Mouse (Mus musculus): ENCODE measurements around the gene Gpr88. TPM values are rescaled to one million over a fixed set of nuclear protein-coding genes. Genes with fewer than 3 reads are reported as not detected.

Gpr88 gene
- polyA plus RNA-seq, 1 experiment from 2014 or later = 0.21 TPM

DNA sequence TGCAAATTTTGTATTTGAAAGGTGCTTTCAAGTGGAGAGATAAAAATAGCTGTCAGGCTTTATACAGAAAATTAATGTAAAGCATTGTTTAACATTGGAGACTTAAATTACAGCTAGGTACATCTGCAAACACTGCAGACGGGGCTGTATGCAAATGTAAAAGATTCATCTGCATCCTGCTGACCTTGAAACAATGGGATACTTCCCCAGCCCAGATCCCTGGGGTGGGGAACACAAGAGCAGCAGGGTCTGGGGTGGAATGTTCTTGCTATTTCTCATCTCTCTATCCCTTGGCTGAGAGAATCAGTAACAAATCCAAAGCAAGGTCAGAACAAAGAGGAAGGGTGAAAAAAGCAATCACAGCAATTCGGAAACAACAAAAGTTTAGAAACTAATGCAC is 30.7 kb upstream of the Gpr88 start:
- DNase-seq (ENCODE audit: low spot score) = no peak
- WGBS = 32% methylated on average over 2 of the region's 2 CpGs
- Histone ChIP-seq H3K9me3 (ENCODE audit: control insufficient read depth, low read length) (no peaks in the 10 kb centered on the region), H3K4me2 (ENCODE audit: low read depth, low read length, severe bottlenecking) (no peak overlapping the region), H3K36me3 (ENCODE audit: control insufficient read depth, insufficient read depth, low read length) (peaks cover 3% of the 10 kb centered on the region), H3K4me1 (replicated peaks; ENCODE audit: control insufficient read depth, insufficient read depth, low read length) (no peaks in the 10 kb centered on the region), H3K4me3 (ENCODE audit: low read depth, low read length) (no peak overlapping the region), H3K27ac (ENCODE audit: low read depth, low read length) (no peak overlapping the region), H3K27me3 (ENCODE audit: control insufficient read depth, insufficient read depth, low read length) (no peaks in the 10 kb centered on the region), H3K9ac (ENCODE audit: low read length) (no peak overlapping the region)
- ATAC-seq (replicated peaks; ENCODE audit: low FRiP score) = no peak

DNA sequence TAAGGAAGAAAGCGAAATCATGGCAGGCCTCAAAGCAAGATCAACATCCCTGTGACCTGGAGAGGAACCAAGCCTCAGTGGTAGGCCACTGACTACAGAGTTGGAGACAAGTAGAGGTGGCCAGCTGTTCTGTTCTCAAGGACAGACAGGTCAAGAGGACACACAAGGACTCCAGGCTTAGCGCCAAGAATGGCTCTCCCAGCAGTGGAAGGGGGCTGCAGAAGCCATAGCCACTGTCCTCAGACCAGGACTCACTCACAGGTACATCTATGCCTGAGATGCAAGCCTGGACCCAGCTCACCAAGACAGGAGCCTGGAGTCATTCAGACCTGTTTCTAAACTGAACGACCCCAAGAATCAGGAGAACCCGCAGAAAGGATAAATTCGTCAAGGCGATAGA is 28.4 kb upstream of the Gpr88 start:
- Histone ChIP-seq H3K4me2 (ENCODE audit: low read depth, low read length, severe bottlenecking) (no peak overlapping the region), H3K36me3 (ENCODE audit: control insufficient read depth, insufficient read depth, low read length) (no peaks in the 10 kb centered on the region; the same call in 1 of the 2 replicates), H3K4me3 (ENCODE audit: low read depth, low read length) (no peak overlapping the region), H3K9me3 (ENCODE audit: control insufficient read depth, low read length) (no peaks in the 10 kb centered on the region), H3K27me3 (ENCODE audit: control insufficient read depth, insufficient read depth, low read length) (no peaks in the 10 kb centered on the region), H3K4me1 (replicated peaks; ENCODE audit: control insufficient read depth, insufficient read depth, low read length) (no peaks in the 10 kb centered on the region), H3K27ac (ENCODE audit: low read depth, low read length) (no peak overlapping the region), H3K9ac (ENCODE audit: low read length) (no peak overlapping the region)
- 94% methylated on average over 6 of the region's 6 CpGs for WGBS
- ATAC-seq (replicated peaks; ENCODE audit: low FRiP score) = no peak
- DNase-seq (ENCODE audit: low spot score) = no peak

DNA sequence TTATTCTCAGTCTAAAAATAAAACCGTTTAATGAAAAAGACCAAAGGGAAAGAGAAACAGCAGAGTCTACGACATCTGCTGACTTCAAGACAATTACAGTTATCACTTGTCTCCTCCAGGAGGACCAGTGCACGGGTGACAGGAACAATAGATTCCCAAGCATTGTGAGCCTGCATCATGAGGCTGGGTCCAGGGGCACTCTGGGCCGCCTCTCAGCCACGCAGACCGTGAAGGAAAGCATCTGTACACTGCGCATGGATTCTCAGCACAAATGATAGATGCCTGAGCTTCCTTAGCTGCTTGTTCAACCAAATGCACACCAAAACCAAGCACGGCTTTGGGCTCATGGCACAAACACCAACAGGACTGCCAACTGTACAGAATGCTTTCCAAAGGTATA is 23.8 kb upstream of the Gpr88 start:
- H3K4me2 ChIP-seq (ENCODE audit: low read depth, low read length, severe bottlenecking) = no peak overlapping the region
- 82% methylated on average over 8 of the region's 8 CpGs for WGBS
- H3K4me3 ChIP-seq (ENCODE audit: low read depth, low read length) = no peak overlapping the region
- H3K9ac ChIP-seq (ENCODE audit: low read length) = no peak overlapping the region
- no peaks in the 10 kb centered on the region for H3K9me3 ChIP-seq (ENCODE audit: control insufficient read depth, low read length)
- DNase-seq (ENCODE audit: low spot score) = no peak
- H3K27ac ChIP-seq (ENCODE audit: low read depth, low read length) = no peak overlapping the region
- H3K36me3 ChIP-seq (ENCODE audit: control insufficient read depth, insufficient read depth, low read length) = no peaks in the 10 kb centered on the region; the same call in 1 of the 2 replicates
- ATAC-seq (replicated peaks; ENCODE audit: low FRiP score) = no peak
- H3K27me3 ChIP-seq (ENCODE audit: control insufficient read depth, insufficient read depth, low read length) = no peaks in the 10 kb centered on the region
- H3K4me1 ChIP-seq (replicated peaks; ENCODE audit: control insufficient read depth, insufficient read depth, low read length) = no peaks in the 10 kb centered on the region

DNA sequence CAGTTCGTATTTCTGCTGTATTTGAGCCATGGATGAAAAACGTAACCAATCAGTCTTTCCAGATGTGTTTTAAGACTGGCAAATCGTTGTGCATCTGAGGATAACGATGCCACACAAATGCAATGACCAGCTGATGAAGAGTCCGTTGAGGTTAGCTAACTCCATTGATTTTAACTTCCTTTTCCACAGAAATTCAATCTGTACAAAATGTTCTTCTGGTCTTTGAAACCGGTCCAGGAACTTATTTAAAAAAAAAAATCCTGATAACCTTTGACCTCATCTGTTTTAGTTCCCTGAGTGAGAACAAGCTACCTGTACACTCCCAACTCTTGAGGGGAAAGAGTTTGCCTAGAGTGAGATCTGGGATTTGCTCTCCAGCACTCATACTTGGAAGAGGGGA is 18.4 kb upstream of the Gpr88 start:
- no peak for DNase-seq (ENCODE audit: low spot score)
- Histone ChIP-seq H3K27ac (ENCODE audit: low read depth, low read length) (no peak overlapping the region), H3K9ac (ENCODE audit: low read length) (no peak overlapping the region), H3K36me3 (ENCODE audit: control insufficient read depth, insufficient read depth, low read length) (no peaks in the 10 kb centered on the region), H3K4me1 (replicated peaks; ENCODE audit: control insufficient read depth, insufficient read depth, low read length) (no peaks in the 10 kb centered on the region), H3K4me3 (ENCODE audit: low read depth, low read length) (no peak overlapping the region), H3K4me2 (ENCODE audit: low read depth, low read length, severe bottlenecking) (no peak overlapping the region), H3K9me3 (ENCODE audit: control insufficient read depth, low read length) (no peaks in the 10 kb centered on the region), H3K27me3 (ENCODE audit: control insufficient read depth, insufficient read depth, low read length) (no peaks in the 10 kb centered on the region)
- ATAC-seq (replicated peaks; ENCODE audit: low FRiP score) = no peak
- 92% methylated on average over 6 of the region's 6 CpGs for WGBS

DNA sequence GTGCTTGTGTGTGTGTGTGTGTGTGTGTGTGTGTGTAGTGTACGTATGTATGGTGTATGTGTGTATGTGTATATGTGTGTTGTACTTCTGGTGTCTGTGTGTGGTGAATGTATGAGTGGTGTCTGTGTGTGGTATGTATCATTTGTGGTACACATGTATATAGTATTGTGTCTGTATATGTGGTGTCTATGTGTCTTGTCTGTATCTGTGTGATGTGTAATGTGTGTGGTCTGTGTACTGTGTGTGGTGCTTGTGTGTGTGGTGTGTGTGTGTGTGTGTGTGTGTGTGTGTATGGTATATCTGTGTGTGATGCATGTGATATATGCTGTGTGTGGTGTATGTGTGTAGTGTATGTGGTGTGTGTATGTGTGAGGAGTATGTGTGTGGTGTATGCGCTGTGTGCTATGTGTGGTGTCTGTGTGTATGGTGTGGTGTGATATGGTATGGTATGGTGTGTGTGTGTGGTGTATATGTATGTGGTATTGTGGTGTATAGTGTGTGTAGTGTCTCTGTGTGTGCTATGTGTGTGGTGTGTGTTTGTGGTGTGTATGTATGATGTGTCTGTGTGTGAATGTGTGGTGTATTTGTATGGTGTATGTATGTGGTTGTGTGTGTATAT is 13.8 kb upstream of the Gpr88 start:
- DNase-seq (ENCODE audit: low spot score) = no peak
- no peak for ATAC-seq (replicated peaks; ENCODE audit: low FRiP score)
- Histone ChIP-seq H3K9me3 (ENCODE audit: control insufficient read depth, low read length) (no peaks in the 10 kb centered on the region), H3K27ac (ENCODE audit: low read depth, low read length) (no peak overlapping the region), H3K4me2 (ENCODE audit: low read depth, low read length, severe bottlenecking) (no peak overlapping the region), H3K4me3 (ENCODE audit: low read depth, low read length) (no peak overlapping the region), H3K9ac (ENCODE audit: low read length) (no peak overlapping the region), H3K36me3 (ENCODE audit: control insufficient read depth, insufficient read depth, low read length) (no peaks in the 10 kb centered on the region), H3K27me3 (ENCODE audit: control insufficient read depth, insufficient read depth, low read length) (no peaks in the 10 kb centered on the region), H3K4me1 (replicated peaks; ENCODE audit: control insufficient read depth, insufficient read depth, low read length) (no peaks in the 10 kb centered on the region)
- 94% methylated on average over 2 of the region's 2 CpGs for WGBS

DNA sequence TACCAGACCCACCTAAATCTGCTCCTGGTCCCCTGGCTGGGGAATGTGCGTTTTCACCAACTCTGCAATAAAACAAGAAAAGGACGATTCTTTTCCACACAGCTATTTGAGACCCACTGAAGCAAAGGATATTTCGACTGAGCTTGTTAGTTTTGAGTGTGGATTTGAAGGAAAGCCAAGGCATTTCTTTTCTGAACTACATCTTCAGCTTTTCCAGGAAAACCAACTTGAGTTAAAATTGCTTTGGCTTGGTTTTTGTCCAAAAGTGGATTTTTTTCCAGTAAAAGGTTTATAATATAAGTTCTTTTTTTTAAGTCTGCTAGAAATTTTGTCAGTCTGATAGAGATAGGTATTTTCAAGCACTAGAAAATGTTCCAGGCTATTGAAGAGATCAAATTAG is 13.1 kb upstream of the Gpr88 start:
- ATAC-seq (replicated peaks; ENCODE audit: low FRiP score) (no peak), DNase-seq (ENCODE audit: low spot score) (no peak)
- Histone ChIP-seq H3K4me3 (ENCODE audit: low read depth, low read length) (no peak overlapping the region), H3K27ac (ENCODE audit: low read depth, low read length) (no peak overlapping the region), H3K27me3 (ENCODE audit: control insufficient read depth, insufficient read depth, low read length) (no peaks in the 10 kb centered on the region), H3K9ac (ENCODE audit: low read length) (no peak overlapping the region), H3K4me2 (ENCODE audit: low read depth, low read length, severe bottlenecking) (no peak overlapping the region), H3K36me3 (ENCODE audit: control insufficient read depth, insufficient read depth, low read length) (no peaks in the 10 kb centered on the region), H3K9me3 (ENCODE audit: control insufficient read depth, low read length) (no peaks in the 10 kb centered on the region), H3K4me1 (replicated peaks; ENCODE audit: control insufficient read depth, insufficient read depth, low read length) (no peaks in the 10 kb centered on the region)
- WGBS = 86% methylated on average over 3 of the region's 3 CpGs

DNA sequence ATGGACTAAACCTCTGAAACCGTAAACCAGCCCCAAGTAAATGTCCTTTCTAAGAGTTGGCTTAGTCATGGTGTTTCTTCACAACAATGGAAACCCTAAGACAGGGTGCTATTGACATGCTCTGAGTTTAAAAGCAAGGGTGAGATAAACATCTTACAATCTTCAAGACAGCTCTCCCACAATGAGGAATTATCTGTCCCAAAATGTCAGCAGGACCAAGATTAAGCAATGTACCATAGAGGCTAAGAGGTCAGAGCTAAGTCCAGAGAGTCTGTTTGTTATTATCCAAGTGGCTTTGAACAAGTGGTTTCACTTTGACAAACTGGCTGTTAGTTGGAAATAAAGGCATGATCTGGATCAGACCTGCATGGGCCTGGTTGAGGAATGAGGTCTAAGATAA is 10.7 kb upstream of the Gpr88 start:
- no peak overlapping the region for H3K4me3 ChIP-seq (ENCODE audit: low read depth, low read length)
- no peak overlapping the region for H3K27ac ChIP-seq (ENCODE audit: low read depth, low read length)
- H3K9me3 ChIP-seq (ENCODE audit: control insufficient read depth, low read length) = no peaks in the 10 kb centered on the region
- ATAC-seq (replicated peaks; ENCODE audit: low FRiP score) (no peak), DNase-seq (ENCODE audit: low spot score) (no peak)
- H3K36me3 ChIP-seq (ENCODE audit: control insufficient read depth, insufficient read depth, low read length) = no peaks in the 10 kb centered on the region
- no peaks in the 10 kb centered on the region for H3K4me1 ChIP-seq (replicated peaks; ENCODE audit: control insufficient read depth, insufficient read depth, low read length)
- H3K9ac ChIP-seq (ENCODE audit: low read length) = no peak overlapping the region
- WGBS = 80% methylated on average over 1 of the region's 1 CpGs
- H3K27me3 ChIP-seq (ENCODE audit: control insufficient read depth, insufficient read depth, low read length) = no peaks in the 10 kb centered on the region
- no peak overlapping the region for H3K4me2 ChIP-seq (ENCODE audit: low read depth, low read length, severe bottlenecking)

DNA sequence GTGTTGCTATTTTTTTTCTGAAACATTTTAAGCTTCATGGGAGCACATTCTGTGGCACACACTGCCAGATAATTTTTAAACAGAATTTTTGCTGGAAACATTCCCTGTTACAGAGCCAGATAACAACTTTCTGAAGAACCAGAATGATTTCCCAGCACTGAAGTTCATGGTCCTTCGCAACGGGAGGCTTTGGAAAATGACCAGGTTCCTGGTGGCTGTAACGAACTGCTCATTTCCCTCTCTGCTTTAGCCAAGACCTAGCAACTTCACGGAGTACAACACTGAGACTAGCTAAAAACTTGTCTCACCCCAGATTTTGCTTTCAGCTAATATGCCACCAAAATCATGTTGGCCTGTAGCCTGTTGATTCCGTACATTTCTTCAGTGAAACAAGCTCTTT is 9.8 kb upstream of the Gpr88 start:
- Histone ChIP-seq H3K9me3 (ENCODE audit: control insufficient read depth, low read length) (no peaks in the 10 kb centered on the region), H3K4me2 (ENCODE audit: low read depth, low read length, severe bottlenecking) (no peak overlapping the region), H3K4me1 (replicated peaks; ENCODE audit: control insufficient read depth, insufficient read depth, low read length) (no peaks in the 10 kb centered on the region), H3K27me3 (ENCODE audit: control insufficient read depth, insufficient read depth, low read length) (no peaks in the 10 kb centered on the region), H3K9ac (ENCODE audit: low read length) (no peak overlapping the region), H3K4me3 (ENCODE audit: low read depth, low read length) (no peak overlapping the region), H3K36me3 (ENCODE audit: control insufficient read depth, insufficient read depth, low read length) (no peaks in the 10 kb centered on the region), H3K27ac (ENCODE audit: low read depth, low read length) (no peak overlapping the region)
- DNase-seq (ENCODE audit: low spot score) = no peak
- ATAC-seq (replicated peaks; ENCODE audit: low FRiP score) = no peak
- whole genome bisulfite sequencing = 88% methylated on average over 5 of the region's 5 CpGs

DNA sequence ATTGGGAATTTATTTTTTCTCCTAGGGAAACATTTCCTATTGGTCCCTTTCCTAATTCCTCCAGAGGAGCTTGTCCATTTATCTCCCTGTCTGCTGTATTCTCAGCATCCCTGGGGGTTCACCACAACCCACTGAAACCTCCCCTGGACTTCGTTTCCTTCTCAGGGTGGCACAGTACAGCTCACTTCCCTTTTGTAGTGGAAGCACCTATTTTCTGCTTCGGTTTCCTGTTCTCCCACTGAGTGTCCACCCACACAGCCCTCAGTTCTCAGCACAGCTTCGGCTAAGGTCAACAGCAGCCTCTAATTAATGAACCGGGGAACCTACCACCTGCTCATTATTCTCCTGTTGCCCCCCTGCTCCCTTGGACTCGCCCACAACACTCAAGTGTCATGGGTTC is 2.8 kb upstream of the Gpr88 start:
- ATAC-seq (replicated peaks; ENCODE audit: low FRiP score) (no peak), DNase-seq (ENCODE audit: low spot score) (no peak)
- Histone ChIP-seq H3K27ac (ENCODE audit: low read depth, low read length) (no peak overlapping the region), H3K9me3 (ENCODE audit: control insufficient read depth, low read length) (no peaks in the 10 kb centered on the region), H3K4me1 (replicated peaks; ENCODE audit: control insufficient read depth, insufficient read depth, low read length) (peaks cover 14% of the 10 kb centered on the region), H3K27me3 (ENCODE audit: control insufficient read depth, insufficient read depth, low read length) (peaks cover 28% of the 10 kb centered on the region), H3K36me3 (ENCODE audit: control insufficient read depth, insufficient read depth, low read length) (no peaks in the 10 kb centered on the region), H3K9ac (ENCODE audit: low read length) (no peak overlapping the region), H3K4me3 (ENCODE audit: low read depth, low read length) (no peak overlapping the region), H3K4me2 (ENCODE audit: low read depth, low read length, severe bottlenecking) (no peak overlapping the region)
- WGBS = 64% methylated on average over 5 of the region's 5 CpGs
